Mouse (Mus musculus) liver, adult (tissue): ENCODE results near the gene Mthfd1.
A peak's percentile ranks its signal among the peaks of the same experiment; 100 is the strongest.

Experiments
- GATA4 ChIP-seq: IDR thresholded peaks from 2 replicates; pipeline ENCODE4 v1.6.1; 2014; ENCODE audit warnings: mild to moderate bottlenecking, low read length; ENCODE audit not compliant: insufficient replicate concordance

The Mthfd1 gene

DNA sequence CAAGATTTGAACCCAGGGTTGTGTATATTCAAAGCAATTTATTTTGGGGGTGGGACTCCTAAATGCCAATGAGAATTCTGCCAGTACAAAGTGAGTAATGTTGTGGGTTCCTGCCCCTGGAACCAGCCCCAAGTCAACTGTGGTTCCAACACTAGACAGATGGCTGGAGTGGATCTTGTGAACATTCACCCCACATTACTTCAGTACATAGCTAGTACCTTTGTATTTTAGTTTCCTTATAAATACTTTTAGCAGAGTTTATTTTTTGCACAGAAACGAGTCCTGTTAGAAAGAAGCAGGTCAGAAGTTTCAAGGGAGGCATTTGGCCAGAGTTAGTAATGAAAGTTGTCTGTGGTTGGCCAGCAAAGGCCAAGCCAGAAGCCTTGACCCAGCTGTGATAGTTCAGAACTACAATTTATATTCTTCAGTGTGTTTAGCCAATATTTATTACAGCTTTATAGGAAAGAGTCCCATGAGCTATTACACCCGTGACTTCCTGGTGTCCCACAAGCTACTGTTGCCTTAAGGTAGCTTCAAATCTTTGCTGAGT is 26.1 kb downstream of the Mthfd1 start:
- TF ChIP-seq GATA4: no peak

DNA sequence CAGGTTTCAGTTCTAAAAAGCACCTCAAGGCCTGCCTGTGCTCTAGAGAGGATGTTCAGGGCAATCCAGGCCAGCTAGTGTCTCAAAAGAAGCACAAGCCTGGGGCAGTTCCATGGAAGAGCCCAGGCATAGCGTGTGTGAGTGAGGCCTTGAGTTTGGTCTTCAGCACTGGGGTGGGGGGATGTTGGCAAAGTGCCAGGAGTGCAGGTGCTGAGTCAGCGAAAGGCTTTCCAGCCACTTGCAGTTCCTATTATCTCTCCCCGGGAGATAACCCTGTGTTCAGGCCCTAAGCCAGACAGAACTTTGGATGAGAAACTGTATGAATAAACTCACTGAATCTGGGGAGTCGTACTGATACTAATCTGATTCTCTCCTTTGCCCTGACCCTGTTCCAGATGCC is 27.0 kb downstream of the Mthfd1 start:
- peak; percentile 65; the same call in 1 of the 2 replicates for TF ChIP-seq GATA4

DNA sequence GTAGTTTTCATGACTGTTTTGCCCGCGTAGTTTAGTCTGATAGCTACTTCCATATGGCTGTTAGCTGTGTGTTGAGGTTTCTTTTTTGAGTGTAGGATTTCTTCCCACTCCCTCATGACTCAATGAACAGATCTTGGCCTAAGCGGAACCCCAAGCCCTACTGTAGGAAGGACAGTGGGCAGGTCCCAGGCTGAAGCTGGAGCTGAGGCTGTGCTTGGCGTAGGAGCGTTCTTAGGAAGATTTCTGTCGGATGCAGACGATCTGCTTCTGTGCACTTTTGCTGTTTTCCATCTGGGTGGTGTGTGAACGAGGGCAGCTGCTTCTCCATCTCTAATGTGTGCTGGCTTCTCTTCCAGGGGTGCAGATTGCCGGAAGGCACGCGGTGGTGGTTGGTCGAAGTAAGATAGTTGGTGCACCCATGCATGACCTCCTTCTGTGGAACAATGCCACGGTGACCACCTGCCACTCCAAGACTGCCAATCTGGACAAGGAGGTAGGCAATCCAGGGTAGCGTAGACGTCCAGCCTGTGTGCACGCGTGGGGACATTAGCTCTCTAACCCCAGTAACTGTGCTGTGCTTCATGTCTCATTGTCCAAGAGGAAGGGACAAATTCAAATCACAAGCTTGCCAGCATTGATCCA is 27.6 kb downstream of the Mthfd1 start:
- no peak for TF ChIP-seq GATA4

DNA sequence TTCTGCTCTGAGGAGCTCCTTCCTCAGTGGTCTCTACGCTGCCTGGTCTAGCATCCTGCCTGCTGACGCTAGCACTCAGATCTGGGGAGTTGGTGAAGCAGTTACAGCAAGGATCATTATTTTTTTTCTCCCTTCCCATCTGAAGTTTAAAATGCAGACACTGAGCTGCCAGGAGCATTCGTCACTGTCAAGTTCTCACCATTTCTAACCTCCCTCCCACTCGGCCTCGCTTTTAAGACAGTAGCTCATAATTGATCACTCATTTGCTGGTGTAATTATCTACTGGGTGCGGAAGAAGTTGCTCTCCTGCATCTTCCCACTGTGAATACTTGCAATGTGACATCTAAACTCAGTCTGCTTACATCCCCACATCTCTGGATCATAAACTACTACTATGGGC is 30.3 kb downstream of the Mthfd1 start:
- no peak for TF ChIP-seq GATA4

DNA sequence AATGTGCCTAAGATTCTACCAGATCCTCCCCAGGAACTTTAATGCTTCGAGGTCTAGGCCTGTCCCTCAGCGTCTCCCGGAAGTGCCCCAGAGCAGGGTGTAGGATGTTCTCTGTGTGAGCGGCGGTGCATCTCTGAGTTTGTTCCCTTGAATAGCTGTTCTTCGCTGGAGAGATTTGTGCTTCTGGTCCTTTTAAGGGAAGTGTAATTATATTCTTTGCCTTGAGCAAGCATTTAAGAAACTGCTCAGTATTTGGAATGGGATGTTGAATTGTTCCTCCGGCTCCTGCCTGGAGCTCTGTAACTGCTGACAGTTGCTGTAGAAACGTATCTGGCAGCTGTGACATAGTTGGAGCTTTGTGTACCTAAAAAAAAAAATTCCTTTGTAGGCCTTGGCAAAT is 32.9 kb downstream of the Mthfd1 start:
- TF ChIP-seq GATA4: no peak

DNA sequence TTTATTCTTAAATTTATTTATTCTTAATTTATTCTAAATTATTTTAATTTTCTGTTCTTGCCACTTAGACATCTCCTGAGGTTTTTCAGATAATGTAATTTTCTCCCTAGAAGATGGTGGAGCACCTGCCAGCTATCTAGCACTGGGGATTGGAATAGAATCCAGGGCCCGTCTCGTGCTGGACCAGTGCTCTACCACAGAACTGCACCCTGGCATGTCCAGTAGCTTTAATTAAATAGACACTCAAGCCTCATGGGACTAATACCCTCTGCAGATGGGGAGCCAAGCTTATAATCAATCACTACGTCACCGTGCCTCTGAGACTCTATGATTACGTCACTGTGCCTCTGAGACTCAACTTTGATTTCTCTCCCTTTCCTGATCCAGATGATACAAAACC is 33.4 kb downstream of the Mthfd1 start:
- no peak for TF ChIP-seq GATA4

DNA sequence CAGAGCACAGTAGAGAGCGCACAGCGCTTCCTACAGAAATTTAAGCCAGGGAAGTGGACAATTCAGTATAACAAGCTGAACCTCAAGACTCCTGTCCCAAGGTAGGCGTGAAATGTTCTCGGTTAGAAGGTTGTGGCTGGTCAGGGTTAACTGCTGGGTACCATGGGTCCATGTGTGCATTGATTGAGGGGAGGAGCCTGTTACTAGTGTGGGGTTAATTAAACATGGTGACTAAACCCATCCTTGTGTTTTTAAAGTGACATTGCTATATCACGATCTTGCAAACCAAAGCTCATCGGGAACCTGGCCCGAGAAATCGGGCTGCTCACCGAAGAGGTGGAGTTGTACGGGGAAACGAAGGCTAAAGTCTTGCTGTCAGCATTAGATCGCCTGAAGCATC is 34.3 kb downstream of the Mthfd1 start:
- TF ChIP-seq GATA4: no peak

DNA sequence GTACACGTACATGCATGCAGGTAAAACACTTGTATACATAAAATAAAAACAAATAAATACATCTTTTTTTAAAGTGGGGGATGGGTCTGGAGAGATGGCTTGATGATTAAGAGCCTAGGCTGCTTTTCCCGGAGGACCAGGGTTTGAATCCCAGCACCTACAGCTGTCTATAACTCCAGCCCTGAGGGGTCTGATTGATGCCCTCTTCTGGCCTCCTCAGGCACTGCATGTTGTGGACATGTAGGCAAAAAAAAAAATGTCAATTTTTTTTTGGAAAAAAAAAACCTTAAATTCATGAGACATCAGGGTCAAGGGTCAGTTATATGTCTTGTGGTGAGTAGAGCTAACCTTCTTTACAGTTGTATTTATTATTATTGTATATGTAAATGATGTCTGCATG is 35.2 kb downstream of the Mthfd1 start:
- TF ChIP-seq GATA4: no peak

DNA sequence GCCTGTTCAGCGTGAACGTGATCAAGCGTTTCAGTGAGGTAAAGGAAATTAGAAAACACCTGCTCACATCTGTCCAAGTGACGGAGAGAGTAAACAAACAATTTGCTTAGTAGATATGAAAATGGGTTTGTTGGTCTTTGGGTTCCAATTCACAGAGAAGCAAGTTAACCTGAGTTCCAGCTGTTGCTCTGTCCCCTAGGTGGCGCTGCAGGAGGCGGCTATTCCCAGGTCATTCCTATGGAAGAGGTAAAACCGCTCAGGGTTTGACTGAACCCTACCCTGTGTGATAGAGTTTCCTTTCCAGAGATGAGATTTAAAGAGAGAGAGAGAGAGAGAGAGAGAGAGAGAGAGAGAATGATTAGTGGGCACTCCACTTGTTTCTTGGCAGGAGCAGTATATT is 38.1 kb downstream of the Mthfd1 start:
- TF ChIP-seq GATA4: no peak

DNA sequence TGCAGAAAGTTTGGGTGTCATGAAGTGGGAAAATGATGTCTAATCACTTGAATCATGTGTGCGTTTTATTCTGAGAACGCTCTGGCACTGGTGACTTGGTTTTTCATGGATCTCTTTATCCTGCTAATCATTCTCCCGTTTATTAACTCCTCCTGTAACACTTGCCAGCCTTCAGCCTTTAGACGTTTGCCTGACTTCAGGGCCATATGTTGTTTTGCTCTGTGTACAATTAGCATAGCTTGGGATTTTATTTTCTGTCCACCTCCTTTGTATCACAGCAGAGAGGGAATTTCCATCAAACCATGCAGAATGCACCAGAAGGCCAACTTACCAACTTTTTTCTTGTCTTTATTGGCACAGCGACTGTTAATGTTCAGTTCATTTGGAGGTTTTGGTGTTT is 42.7 kb downstream of the Mthfd1 start:
- no peak for TF ChIP-seq GATA4

DNA sequence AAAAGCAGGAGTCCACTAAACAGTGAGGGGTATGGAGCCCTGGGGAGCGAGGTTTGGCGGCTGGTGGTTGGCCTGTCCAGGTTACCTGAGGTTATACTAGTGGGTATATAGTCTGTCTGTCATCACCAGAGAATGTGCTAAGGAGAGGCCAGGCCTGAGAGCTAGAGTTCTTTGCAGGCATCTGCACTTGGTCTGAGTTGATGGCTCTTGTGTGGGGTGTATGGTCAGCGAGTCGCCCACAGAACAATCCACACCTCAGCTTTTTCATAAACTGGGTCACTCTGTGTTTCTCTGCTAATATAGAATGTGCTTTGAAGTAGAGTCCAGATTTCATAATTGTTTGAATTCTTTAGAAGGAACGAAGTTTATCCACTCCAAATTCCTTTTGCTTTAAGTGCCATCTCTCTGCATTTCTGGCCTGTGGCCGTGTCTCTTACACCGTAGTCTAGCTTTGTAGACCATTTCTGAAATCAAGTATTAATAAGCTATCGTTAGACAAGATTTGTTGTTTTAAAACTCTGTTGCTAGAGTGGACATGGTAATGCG is 44.3 kb downstream of the Mthfd1 start:
- TF ChIP-seq GATA4: no peak

DNA sequence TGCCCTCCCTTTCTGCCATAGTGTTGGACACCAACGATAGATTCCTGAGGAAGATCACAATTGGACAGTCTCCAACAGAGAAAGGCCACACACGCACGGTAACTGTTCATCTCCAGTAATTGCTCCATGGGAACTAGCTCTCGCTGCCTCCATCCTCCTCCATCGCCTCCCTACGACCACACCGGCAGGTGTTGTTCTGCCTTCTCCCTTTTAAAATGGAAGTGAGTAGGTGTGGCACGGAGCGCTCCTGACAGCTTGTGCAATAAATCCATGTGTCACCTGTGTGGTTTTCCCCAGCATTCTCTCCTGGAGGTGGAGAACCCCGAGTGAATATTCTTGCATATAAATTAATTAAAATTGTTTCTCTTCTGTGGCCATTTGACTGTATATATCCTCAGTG is 45.3 kb downstream of the Mthfd1 start:
- no peak for TF ChIP-seq GATA4

DNA sequence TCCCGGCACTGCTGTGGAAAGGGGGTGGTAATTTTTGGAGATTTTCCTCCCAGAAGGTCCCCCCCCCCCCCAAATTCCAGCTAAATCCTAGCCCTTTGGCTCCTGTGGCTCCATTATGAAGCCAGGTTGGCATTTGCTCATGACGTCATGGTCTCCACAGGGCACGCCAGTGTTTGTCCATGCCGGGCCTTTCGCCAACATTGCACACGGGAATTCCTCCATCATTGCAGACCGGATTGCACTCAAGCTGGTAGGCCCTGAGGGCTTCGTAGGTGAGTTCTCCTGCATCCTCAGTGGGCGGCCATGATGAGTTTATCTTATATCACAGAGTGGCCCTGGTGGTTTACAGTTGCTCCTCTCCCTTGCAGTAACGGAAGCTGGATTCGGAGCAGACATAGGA is 48.4 kb downstream of the Mthfd1 start:
- no peak for TF ChIP-seq GATA4

DNA sequence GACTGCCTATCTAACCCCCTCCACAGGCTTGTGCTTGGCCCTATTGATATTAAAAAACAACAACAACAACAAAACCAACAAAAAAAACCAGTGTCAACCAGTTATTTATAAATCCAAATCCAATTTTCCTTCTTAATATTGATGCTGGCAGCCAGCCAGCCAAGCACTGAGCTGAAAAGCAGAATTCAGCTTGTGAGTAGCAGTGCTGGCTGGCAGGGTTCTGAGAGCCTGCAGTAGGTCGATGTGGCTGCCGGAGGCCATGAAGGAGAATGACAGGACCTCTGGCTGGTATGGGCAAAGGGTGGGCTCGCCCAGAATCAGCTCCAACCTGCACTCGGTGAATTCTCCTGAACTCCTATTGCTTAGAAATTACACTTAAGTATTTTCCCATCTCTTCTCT is 49.1 kb downstream of the Mthfd1 start:
- TF ChIP-seq GATA4: no peak

DNA sequence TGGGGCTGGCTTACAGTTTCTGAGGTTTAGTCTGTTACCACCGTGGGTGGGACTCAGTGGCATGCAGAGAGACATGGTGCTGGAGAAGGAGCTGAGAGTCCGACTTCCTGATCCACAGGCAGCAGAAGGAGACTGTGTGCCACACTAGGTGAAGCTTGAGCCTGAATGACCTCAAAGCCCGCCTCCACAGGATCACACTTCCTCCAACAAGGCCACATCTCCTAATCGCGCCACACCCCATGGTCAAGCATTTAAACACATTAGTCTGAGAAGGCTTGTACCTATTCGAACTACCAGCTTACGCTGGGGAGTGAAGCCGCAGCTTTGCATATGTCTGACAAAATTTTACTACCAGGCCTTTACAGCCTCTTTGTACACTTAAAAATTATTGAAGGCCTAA is 50.0 kb downstream of the Mthfd1 start:
- TF ChIP-seq GATA4: no peak

DNA sequence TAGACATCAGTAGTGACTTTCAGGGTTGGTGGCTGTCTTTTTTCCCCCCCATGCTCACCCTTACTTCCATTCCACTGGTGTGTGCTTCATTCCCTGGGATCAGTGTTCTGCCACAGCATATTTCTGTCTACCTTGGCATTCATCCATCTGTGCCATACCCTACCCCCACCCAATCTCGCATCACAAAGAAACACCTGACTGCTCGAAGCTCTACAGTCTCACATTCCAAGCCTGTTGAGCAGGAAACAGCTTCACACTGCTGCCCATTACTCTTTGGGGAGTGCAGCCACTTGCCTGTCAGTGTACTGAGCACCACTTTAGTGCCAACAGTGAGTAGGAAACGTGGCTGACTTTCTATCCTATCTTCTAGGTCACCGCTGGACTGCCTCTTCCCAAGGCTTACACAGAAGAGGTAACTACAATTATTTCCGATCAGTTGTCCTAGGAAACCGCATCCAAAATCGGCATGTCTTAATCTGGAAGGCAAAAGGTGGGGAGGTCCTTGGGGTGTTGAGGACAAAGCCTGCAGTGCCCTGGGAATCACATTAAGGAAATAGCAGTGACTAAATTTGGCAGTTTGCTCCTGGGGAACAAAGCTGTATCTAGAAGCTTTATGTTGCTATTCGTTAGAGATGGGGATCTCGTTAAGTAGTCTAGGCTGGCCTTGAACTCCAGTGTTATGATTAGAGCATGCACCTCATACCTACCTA is 51.9 kb downstream of the Mthfd1 start:
- no peak for TF ChIP-seq GATA4
